Mouse (Mus musculus) inflammation-experienced regulatory T-cells (primary cell): Measurements from ENCODE around the gene B3gat2. TPM values are rescaled to one million over a fixed set of nuclear protein-coding genes. Genes with fewer than 3 reads are reported as not detected.

Source experiments
- polyA plus RNA-seq, 2 experiments: library from polyadenylated mRNA; unstranded; fragments of 100-300 nt; shearing (Covaris generic); gene quantifications; one replicate each; pipeline ENCODE4 v1.2.1; 2017

B3gat2 gene
- 1 to 10 TPM; 1.5 to 2.9 TPM for polyA plus RNA-seq

DNA sequence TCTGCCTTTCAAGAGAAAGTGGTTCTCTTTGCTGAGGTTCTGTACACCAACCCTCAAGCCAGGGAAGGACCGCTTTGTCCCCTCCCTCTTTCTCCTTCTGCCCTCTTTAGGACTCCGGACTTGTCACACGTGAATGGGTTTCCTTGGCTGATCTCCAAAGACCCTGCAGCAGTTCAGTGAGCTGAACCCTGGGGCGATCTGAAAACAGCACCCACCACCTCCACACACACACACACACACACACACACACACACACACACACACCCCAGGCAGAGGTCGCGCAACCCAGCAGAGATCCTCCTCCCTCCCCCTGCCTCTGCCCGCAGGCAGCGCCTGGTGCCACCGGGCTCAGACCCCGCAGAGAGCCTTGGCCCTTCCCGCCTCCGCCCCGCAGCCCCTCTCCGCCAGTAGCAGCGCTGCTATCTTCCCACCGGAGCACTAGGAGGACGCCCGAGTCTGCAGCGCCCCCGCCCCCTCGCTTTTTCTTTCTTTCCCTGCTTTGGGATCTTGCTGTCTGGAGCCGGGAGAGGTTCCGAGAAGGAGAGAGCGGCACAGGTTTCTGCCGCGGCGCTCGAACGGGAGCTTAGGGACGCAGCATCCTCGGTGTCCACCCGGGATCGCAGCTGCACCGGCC, at the start of gene B3gat2:
TSS of gene B3gat2 (plus strand) at position 252 of the 634 bp plus-strand sequence.

Other genes with a start within 250 kb of the B3gat2 start
- gene Smap1, start 160.6 kb downstream of the B3gat2 start, polyA plus RNA-seq, result 100 to 1,000 TPM; 104 to 108 TPM
- gene Sdhaf4, start 243.9 kb downstream of the B3gat2 start, polyA plus RNA-seq, result 10 to 100 TPM; 52.4 to 55.8 TPM